Comparison of ENCODE assay signal across 23 mouse cellular contexts in genomic region chr11:5859883-5860550, GRCm38 (mm10). TPM values are rescaled to one million over a fixed set of nuclear protein-coding genes. Genes with fewer than 3 reads are reported as not detected.
A peak's percentile ranks its signal among the peaks of the same experiment; 100 is the strongest.
DNase-seq lines count a peak whose midpoint lies in the region; ATAC-seq and TF ChIP-seq lines count a peak whose summit lies in the region.
"Had no signal": no experiment of that assay in that cellular context is flagged by ENCODE, and none has a peak within 500 bp of the region (broad histone marks: within the 10 kb centered on the region; RNA-seq: fewer than 3 reads in every experiment).

No protein-coding gene starts in this region.

- peaks cover 18% of the 10 kb centered on the region for H3K4me1 ChIP-seq in kidney, embryonic 14.5 days (ENCODE audit: control insufficient read depth, insufficient read depth, low read length)
- H3K4me1 ChIP-seq in intestine, embryonic 16.5 days (ENCODE audit: control insufficient read depth, insufficient read depth, low read length): peaks cover 13% of the 10 kb centered on the region

- no peak overlapping the region for H3K4me3 ChIP-seq in gastrocnemius, adult 2 months
- H3K4me3 ChIP-seq in kidney, embryonic 14.5 days (ENCODE audit: low read length): no peak overlapping the region
- H3K4me3 ChIP-seq in intestine, embryonic 16.5 days (ENCODE audit: low read length): no peak overlapping the region
- H3K4me3 ChIP-seq: embryonic facial prominence, embryonic 12.5 days; forebrain, embryonic 13.5 days; heart, embryonic 10.5 days; hindbrain, embryonic 15.5 days had no signal

- H3K9ac ChIP-seq in kidney, embryonic 14.5 days (ENCODE audit: low read depth, low read length): no peak overlapping the region
- H3K9ac ChIP-seq in intestine, embryonic 16.5 days (ENCODE audit: low read depth, low read length): no peak overlapping the region
- H3K9ac ChIP-seq: embryonic facial prominence, embryonic 12.5 days; forebrain, embryonic 13.5 days; forebrain, postnatal 0 days; hindbrain, embryonic 15.5 days had no signal

- no peaks in the 10 kb centered on the region for H3K27me3 ChIP-seq in kidney, embryonic 14.5 days (ENCODE audit: control insufficient read depth, insufficient read depth, low read length)
- H3K27me3 ChIP-seq in intestine, embryonic 16.5 days (replicated peaks; ENCODE audit: control insufficient read depth, insufficient read depth, low read length): peaks cover 5% of the 10 kb centered on the region; the same call in 1 of the 2 replicates

- no peak for ATAC-seq in kidney, embryonic 14.5 days (ENCODE audit: low FRiP score, low TSS enrichment)
- no peak for ATAC-seq in intestine, embryonic 16.5 days
- ATAC-seq: forebrain, embryonic 13.5 days; forebrain, postnatal 0 days; intestine, postnatal 0 days had no signal

- no peak overlapping the region for H3K4me2 ChIP-seq in kidney, embryonic 14.5 days (replicated peaks; ENCODE audit: low read depth, low read length)
- no peak overlapping the region for H3K4me2 ChIP-seq in intestine, embryonic 16.5 days (ENCODE audit: low read depth, low read length)
- H3K4me2 ChIP-seq: embryonic facial prominence, embryonic 12.5 days; forebrain, embryonic 13.5 days; hindbrain, embryonic 15.5 days had no signal

- no peak for TF ChIP-seq CTCF in gastrocnemius, adult 2 months (IDR thresholded peaks at IDR 0.05)

- H3K9me3 ChIP-seq in kidney, embryonic 14.5 days (ENCODE audit: control insufficient read depth, low read length): no peaks in the 10 kb centered on the region
- no peaks in the 10 kb centered on the region for H3K9me3 ChIP-seq in intestine, embryonic 16.5 days (ENCODE audit: control insufficient read depth, low read length)
- H3K9me3 ChIP-seq: embryonic facial prominence, embryonic 12.5 days; forebrain, embryonic 13.5 days; heart, embryonic 10.5 days; hindbrain, embryonic 15.5 days had no signal

- 77% methylated on average over 13 of the region's 13 CpGs for WGBS in kidney, embryonic 14.5 days
- 85% methylated on average over 13 of the region's 13 CpGs for WGBS in intestine, embryonic 16.5 days

- peak overlapping the region; percentile 31; the same call in 1 of the 2 replicates for H3K27ac ChIP-seq in gastrocnemius, adult 2 months
- no peak overlapping the region for H3K27ac ChIP-seq in kidney, embryonic 14.5 days (ENCODE audit: low read depth, low read length)
- no peak overlapping the region for H3K27ac ChIP-seq in intestine, embryonic 16.5 days (ENCODE audit: low read length)
- H3K27ac ChIP-seq: embryonic facial prominence, embryonic 12.5 days; forebrain, embryonic 13.5 days; heart, embryonic 10.5 days; hindbrain, embryonic 15.5 days had no signal

- intact Hi-C loops in gastrocnemius, adult 2 months (cut with DNase I): no loop called here

- DNase-seq in gastrocnemius, adult 2 months: no peak
- no peak for DNase-seq in gastrocnemius, adult 8-10 months (ENCODE audit: low spot score in 2 of 2)
- DNase-seq in 3T3-L1 (ENCODE audit: low read depth, low spot score) (peak; percentile 80), adipocyte (ENCODE audit: low spot score) (peak; percentile 35)
- DNase-seq: B cell, adult 2 months; cerebellum, adult 11 months; cerebellum, adult 8-10 months; cerebellum, postnatal 25 days; forebrain, postnatal 0 days; gastrocnemius, postnatal 36 days; heart, adult 18-20 months; kidney, adult 8-10 months had no signal

- no peaks in the 10 kb centered on the region for H3K36me3 ChIP-seq in kidney, embryonic 14.5 days (ENCODE audit: control insufficient read depth, insufficient read depth, low read length)
- H3K36me3 ChIP-seq in intestine, embryonic 16.5 days (ENCODE audit: control insufficient read depth, insufficient read depth, low read length): no peaks in the 10 kb centered on the region
- H3K36me3 ChIP-seq: embryonic facial prominence, embryonic 12.5 days; hindbrain, embryonic 15.5 days had no signal

RNA-seq across cellular contexts. Expression of gene Aebp1, which starts 1.7 kb away (rescaled TPM):
- total RNA-seq in gastrocnemius, adult 2 months (2021): 10 to 100 TPM; 52.8 to 72.3 TPM
- total RNA-seq in gastrocnemius, adult 8-10 months (2022): 10 to 100 TPM; 50.7 to 96.4 (median 75.2) TPM
- 16.7 and 30.7 TPM in 2 replicates for polyA plus RNA-seq in kidney, embryonic 14.5 days (2014; fragmentation: Nextera tagmentation; extraction: Ambion mirVana)
- polyA plus RNA-seq in intestine, embryonic 16.5 days (2015; fragmentation: Nextera tagmentation; extraction: Ambion mirVana): 38.4 and 39.7 TPM in 2 replicates
- total RNA-seq: MEL had no signal

RNA-seq across cellular contexts. Expression of gene Pold2, which starts 18.1 kb away (rescaled TPM):
- 10 to 100 TPM; 39.7 to 48.5 TPM for total RNA-seq in gastrocnemius, adult 2 months (2021)
- total RNA-seq in gastrocnemius, adult 8-10 months (2022): 10 to 100 TPM; 44.6 to 47.3 (median 47.0) TPM
- polyA plus RNA-seq in kidney, embryonic 14.5 days (2014; fragmentation: Nextera tagmentation; extraction: Ambion mirVana): 116 and 128 TPM in 2 replicates
- polyA plus RNA-seq in intestine, embryonic 16.5 days (2015; fragmentation: Nextera tagmentation; extraction: Ambion mirVana): 119 and 141 TPM in 2 replicates

RNA-seq across cellular contexts. Expression of gene Polm, which starts 22.2 kb away (rescaled TPM):
- total RNA-seq in gastrocnemius, adult 2 months (2021): 1 to 10 TPM; 1.7 to 3.1 TPM
- total RNA-seq in gastrocnemius, adult 8-10 months (2022): 1 to 10 TPM; 1.6 to 2.5 (median 2.0) TPM
- 6.6 and 9.1 TPM in 2 replicates for polyA plus RNA-seq in kidney, embryonic 14.5 days (2014; fragmentation: Nextera tagmentation; extraction: Ambion mirVana)
- polyA plus RNA-seq in intestine, embryonic 16.5 days (2015; fragmentation: Nextera tagmentation; extraction: Ambion mirVana): 12.5 and 13.3 TPM in 2 replicates

RNA-seq across cellular contexts. Expression of gene Myl7, which starts 38.6 kb away (rescaled TPM):
- total RNA-seq in gastrocnemius, adult 2 months (2021): not detected
- total RNA-seq in gastrocnemius, adult 8-10 months (2022): not detected
- 1.5 and 2.4 TPM in 2 replicates for polyA plus RNA-seq in kidney, embryonic 14.5 days (2014; fragmentation: Nextera tagmentation; extraction: Ambion mirVana)
- 75.3 and 88.3 TPM in 2 replicates for polyA plus RNA-seq in intestine, embryonic 16.5 days (2015; fragmentation: Nextera tagmentation; extraction: Ambion mirVana)
- total RNA-seq: adrenal gland, postnatal 36 days; forebrain, postnatal 0 days; gastrocnemius, adult 18-20 months; gastrocnemius, postnatal 36 days; MEL had no signal
- polyA plus RNA-seq: cortical plate, adult 2 months; forebrain, embryonic 13.5 days; forebrain, postnatal 0 days had no signal

RNA-seq across cellular contexts. Expression of gene Pgam2, which starts 56.5 kb away (rescaled TPM):
- 1,000 to 10,000 TPM; 2,835 to 2,943 TPM for total RNA-seq in gastrocnemius, adult 2 months (2021)
- 1,000 to 10,000 TPM; 2,240 to 2,793 (median 2,573) TPM for total RNA-seq in gastrocnemius, adult 8-10 months (2022)
- 3.3 and 4.4 TPM in 2 replicates for polyA plus RNA-seq in kidney, embryonic 14.5 days (2014; fragmentation: Nextera tagmentation; extraction: Ambion mirVana)
- polyA plus RNA-seq in intestine, embryonic 16.5 days (2015; fragmentation: Nextera tagmentation; extraction: Ambion mirVana): 17.8 and 23.4 TPM in 2 replicates
- total RNA-seq: adrenal gland, postnatal 36 days had no signal

Comparison
In these comparisons a context has a peak if more than half of its experiments do, and no peak if none do; other contexts are left out.
1. DNase-seq: peak in 3T3-L1 (single experiment) and adipocyte (single experiment); none in gastrocnemius, adult 2 months (single experiment) and gastrocnemius, adult 8-10 months (0 of 2).